Mouse (Mus musculus) limb, embryonic 14.5 days (tissue): ENCODE results near the gene Dbndd2. TPM values are rescaled to one million over a fixed set of nuclear protein-coding genes. Genes with fewer than 3 reads are reported as not detected.

Source experiments
- ATAC-seq: fragments of 200-750 bp; cut with Nextera tagmentation; 2 replicates; pipeline ENCODE4 v1.8.0; 2017; ENCODE audit warnings: low read depth, moderate number of reproducible peaks, moderate TSS enrichment; ENCODE audit not compliant: low FRiP score
- DNase-seq: peaks from one replicate; pipeline ENCODE4 v3.0.0-alpha.2; 2015; ENCODE audit warnings: low spot score
- H3K27ac ChIP-seq: fragments of 300-500 bp; sonication (generic); replicated peaks from 2 replicates; pipeline ENCODE4 v1.5.1; 2014; ENCODE audit warnings: low read depth, mild to moderate bottlenecking, low read length, moderate library complexity, mixed read lengths
- H3K27me3 ChIP-seq: fragments of 300-500 bp; sonication (generic); 2 replicates; pipeline ENCODE4 v1.6.1; 2014; ENCODE audit warnings: low read length, mixed read lengths; ENCODE audit not compliant: control insufficient read depth, insufficient read depth
- H3K36me3 ChIP-seq: fragments of 300-500 bp; sonication (generic); 2 replicates; pipeline ENCODE4 v1.6.1; 2014; ENCODE audit warnings: mild to moderate bottlenecking, low read length, moderate library complexity, mixed read lengths; ENCODE audit not compliant: control insufficient read depth, insufficient read depth
- H3K4me1 ChIP-seq: fragments of 300-500 bp; sonication (generic); 2 replicates; pipeline ENCODE4 v1.6.1; 2014; ENCODE audit warnings: antibody characterized with exemption, low read length, mixed read lengths; ENCODE audit not compliant: control insufficient read depth, insufficient read depth
- H3K4me2 ChIP-seq: fragments of 300-500 bp; sonication (generic); replicated peaks from 2 replicates; pipeline ENCODE4 v1.6.1; 2014; ENCODE audit warnings: low read depth, mild to moderate bottlenecking, low read length, moderate library complexity; ENCODE audit not compliant: severe bottlenecking
- H3K4me3 ChIP-seq: fragments of 300-500 bp; sonication (generic); replicated peaks from 2 replicates; pipeline ENCODE4 v1.5.1; 2014; ENCODE audit warnings: low read length
- H3K9ac ChIP-seq: fragments of 300-500 bp; sonication (generic); 2 replicates; pipeline ENCODE4 v1.6.1; 2014; ENCODE audit warnings: mild to moderate bottlenecking, low read depth, low read length, moderate library complexity; ENCODE audit not compliant: severe bottlenecking
- H3K9me3 ChIP-seq: fragments of 300-500 bp; sonication (generic); 2 replicates; pipeline ENCODE4 v1.6.1; 2016; ENCODE audit warnings: low read length; ENCODE audit not compliant: control insufficient read depth
- POLR2A ChIP-seq: fragments of 200-500 bp; IDR thresholded peaks from 2 replicates; pipeline ENCODE4 v1.8.0; 2012; ENCODE audit warnings: inconsistent platforms, mild to moderate bottlenecking, moderate library complexity, borderline replicate concordance; ENCODE audit not compliant: insufficient read depth, insufficient read length; ENCODE audit errors: extremely low read depth
- WGBS: fragments of 180-500 bp; shearing (Covaris S2); extraction: QIAGEN DNeasy Blood & Tissue Kit; methylation state at CpG from one replicate; pipeline ENCODE4 v1.1.7; 2014; 5-methylcytosine and 5-hydroxymethylcytosine counted together
- polyA plus RNA-seq, 2 experiments: library from polyadenylated mRNA; depleted of rRNA in 1 of 2; stranded (reverse) in 1 of 2; unstranded in 1 of 2; fragments of >200 nt; fragmentation: Nextera tagmentation in 1 of 2; extraction: Ambion mirVana in 1 of 2; gene quantifications; 2 replicates each; pipeline versions ENCODE4 v1.2.1 to v1.2.3; 2012 to 2014

Dbndd2 gene
- polyA plus RNA-seq, 2 experiments: 4.4 to 7.7 TPM

DNA sequence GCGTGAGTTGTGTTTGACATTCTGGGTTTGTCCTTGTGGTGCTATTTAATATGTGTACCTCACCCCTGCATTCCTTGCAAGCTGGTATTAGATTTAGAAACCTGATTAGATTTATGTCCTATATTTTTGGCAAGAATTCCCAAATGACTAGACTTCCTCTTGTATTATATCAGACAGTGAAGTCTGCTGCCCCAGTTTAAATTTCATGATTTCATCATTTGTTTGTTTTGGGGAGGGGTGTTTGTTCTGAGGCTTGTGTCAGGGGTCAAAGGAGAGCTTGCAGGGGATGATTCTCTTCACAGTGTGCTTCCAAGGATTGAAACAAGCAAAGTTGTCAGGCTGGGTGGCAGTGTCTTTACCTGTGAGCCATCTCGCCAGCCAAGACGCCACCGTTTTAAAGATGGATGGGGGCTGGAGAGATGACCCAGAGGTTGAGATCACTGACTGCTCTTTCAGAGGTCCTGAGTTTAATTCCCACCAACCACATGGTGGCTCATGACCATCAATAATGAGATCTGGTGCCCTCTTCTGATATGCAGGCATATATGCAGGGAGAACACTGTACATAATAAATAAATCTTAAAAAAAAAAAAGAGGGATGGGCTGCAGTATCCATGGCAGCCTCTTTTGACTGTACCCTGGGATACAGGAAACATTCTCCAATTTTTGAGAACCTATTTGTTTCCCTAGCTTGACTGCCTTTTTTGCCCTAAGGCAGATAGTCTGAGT, 19.9 kb downstream of the Dbndd2 start:
- Histone ChIP-seq H3K36me3 (peaks cover 65% of the 10 kb centered on the region), H3K4me2 (no peak overlapping the region)

DNA sequence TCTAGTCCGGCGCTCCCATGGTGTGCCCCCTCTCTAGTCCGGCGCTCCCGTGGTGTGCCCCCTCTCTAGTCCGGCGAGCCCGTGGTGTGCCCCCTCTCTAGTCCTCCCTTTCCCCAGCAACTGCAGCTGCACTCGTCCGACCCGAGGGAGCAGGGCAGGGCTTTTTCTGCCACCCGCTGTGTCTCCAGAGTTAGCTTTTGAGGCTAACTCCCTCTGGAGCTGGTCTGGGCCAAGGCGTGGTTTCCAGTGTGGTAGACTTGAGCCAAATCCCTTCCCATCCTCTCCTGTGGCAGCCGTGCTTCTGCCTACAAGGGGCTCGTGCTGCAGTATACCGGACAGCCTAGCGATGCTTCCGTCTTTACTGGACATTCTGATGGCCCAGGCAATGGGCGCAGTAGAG, 21.9 kb downstream of the Dbndd2 start:
- H3K27ac ChIP-seq: no peak overlapping the region
- no peak overlapping the region for H3K4me2 ChIP-seq
- WGBS: 85% methylated on average over 19 of the region's 19 CpGs
- TF ChIP-seq POLR2A: no peak
- no peak for DNase-seq
- peaks cover 9% of the 10 kb centered on the region; the same call in 1 of the 2 replicates for H3K9me3 ChIP-seq
- H3K27me3 ChIP-seq: no peaks in the 10 kb centered on the region
- no peak overlapping the region for H3K4me3 ChIP-seq
- no peak for ATAC-seq
- no peaks in the 10 kb centered on the region for H3K4me1 ChIP-seq
- H3K36me3 ChIP-seq: peaks cover 47% of the 10 kb centered on the region
- no peak overlapping the region for H3K9ac ChIP-seq

More for the DNA sequence above, 19.9 kb downstream of the Dbndd2 start:
- no peaks in the 10 kb centered on the region for H3K4me1 ChIP-seq
- peaks cover 9% of the 10 kb centered on the region; the same call in 1 of the 2 replicates for H3K9me3 ChIP-seq
- WGBS: 88% methylated on average over 4 of the region's 4 CpGs
- DNase-seq (no peak), ATAC-seq (no peak)
- no peak overlapping the region for H3K9ac ChIP-seq
- no peak for TF ChIP-seq POLR2A
- H3K27ac ChIP-seq: no peak overlapping the region
- H3K4me3 ChIP-seq: no peak overlapping the region
- no peaks in the 10 kb centered on the region for H3K27me3 ChIP-seq

DNA sequence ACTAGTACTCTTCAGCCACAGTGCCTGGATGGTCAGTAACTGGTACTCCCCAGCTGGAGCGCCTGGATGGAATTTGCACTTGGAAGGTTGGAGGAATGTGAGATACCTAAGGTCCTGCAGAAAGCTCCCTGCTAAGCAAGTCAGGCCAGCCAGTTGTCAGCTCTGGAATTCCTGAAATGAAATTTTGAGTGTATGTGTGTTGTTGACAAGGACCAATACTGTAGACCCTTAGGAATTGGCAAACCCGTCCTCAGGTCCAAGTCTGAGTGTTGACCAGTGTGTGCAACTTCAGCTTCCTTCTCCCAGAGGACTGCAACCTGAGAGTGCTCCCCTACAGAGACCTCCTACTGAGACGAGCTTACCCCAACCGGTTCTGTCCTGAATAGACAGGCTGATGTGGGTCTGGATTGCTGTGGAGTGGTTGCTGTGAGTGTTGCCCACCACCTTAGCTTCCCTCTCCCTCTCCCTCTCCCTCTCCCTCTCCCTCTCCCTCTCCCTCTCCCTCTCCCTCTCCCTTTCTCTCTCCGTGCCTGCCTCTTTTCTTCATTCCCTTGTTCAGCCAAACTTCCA, 24.8 kb downstream of the Dbndd2 start:
- H3K27ac ChIP-seq: no peak overlapping the region
- H3K9me3 ChIP-seq: no peaks in the 10 kb centered on the region
- no peaks in the 10 kb centered on the region for H3K4me1 ChIP-seq
- H3K4me2 ChIP-seq: no peak overlapping the region
- DNase-seq (no peak), ATAC-seq (no peak)
- no peak for TF ChIP-seq POLR2A
- no peak overlapping the region for H3K4me3 ChIP-seq
- peaks cover 20% of the 10 kb centered on the region; the same call in 1 of the 2 replicates for H3K36me3 ChIP-seq
- H3K27me3 ChIP-seq: no peaks in the 10 kb centered on the region
- 31% methylated on average over 4 of the region's 5 CpGs for WGBS
- no peak overlapping the region for H3K9ac ChIP-seq

DNA sequence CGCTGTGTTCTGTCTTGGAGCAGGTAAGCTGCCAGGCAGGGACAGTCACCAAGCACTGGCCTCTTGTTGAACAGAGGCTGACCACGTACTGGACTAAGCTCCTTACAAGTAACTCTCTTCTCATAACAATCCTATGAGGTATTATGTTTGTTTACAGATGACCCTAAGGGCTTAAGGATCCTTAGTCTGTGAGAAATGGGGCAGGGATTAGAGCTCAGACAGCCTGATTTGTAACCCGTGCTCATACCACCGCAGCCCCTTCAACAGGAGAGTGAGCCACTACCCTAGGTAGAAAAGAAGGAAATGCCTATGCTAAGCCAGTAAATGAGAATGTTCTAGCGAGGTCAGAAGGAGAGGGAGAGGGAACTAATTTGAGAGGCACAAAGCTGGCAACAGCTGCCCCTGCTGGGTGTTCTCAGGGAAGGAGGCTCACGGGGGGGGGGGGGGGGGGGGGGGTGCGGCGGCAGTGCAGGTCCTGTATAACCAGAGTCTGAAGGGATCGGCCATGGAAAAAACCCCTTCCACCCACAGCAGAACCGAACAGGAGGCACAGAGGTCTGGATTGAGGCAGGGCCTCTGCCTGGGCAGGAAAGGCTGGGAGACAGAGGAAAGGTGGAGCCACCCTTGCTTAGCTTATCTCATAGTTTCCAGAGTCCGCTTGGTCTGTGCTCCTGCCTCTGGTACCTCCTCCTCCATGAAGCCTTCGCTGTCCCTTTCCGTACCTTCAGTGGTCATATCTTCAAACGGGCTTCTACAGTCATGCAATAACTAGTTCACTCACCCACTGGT, 26.4 kb downstream of the Dbndd2 start:
- Histone ChIP-seq H3K4me2 (no peak overlapping the region), H3K36me3 (peaks cover 4% of the 10 kb centered on the region; the same call in 1 of the 2 replicates), H3K9me3 (no peaks in the 10 kb centered on the region), H3K27me3 (no peaks in the 10 kb centered on the region), H3K27ac (no peak overlapping the region), H3K4me1 (no peaks in the 10 kb centered on the region), H3K9ac (no peak overlapping the region), H3K4me3 (no peak overlapping the region)
- ATAC-seq (peak; percentile 25; the same call in 1 of the 2 replicates), DNase-seq (no peak)
- 64% methylated on average over 11 of the region's 14 CpGs for WGBS
- TF ChIP-seq POLR2A: no peak

DNA sequence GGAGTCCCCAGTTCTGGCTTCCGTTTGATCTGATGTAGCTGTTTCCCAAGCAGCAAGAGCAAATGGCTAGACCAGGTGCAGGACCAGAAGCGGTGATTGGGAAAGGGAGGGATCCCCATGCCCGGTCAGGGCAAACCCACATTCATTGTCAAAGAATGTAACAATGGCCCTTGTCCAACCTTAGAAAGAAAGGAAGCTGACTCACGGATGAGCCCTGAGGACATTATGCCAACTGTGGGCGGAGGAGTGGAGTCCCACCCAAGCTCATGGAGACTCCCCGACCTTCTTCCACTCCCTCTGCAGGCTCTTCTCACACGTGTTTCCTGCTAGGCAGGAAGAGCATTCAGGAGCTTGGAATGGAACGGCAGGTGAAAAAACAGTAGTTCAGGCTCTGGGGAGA, 27.5 kb downstream of the Dbndd2 start:
- 71% methylated on average over 8 of the region's 8 CpGs for WGBS

More for the DNA sequence above, 27.5 kb downstream of the Dbndd2 start:
- no peak overlapping the region for H3K9ac ChIP-seq
- no peaks in the 10 kb centered on the region for H3K9me3 ChIP-seq
- TF ChIP-seq POLR2A: no peak
- DNase-seq (no peak), ATAC-seq (no peak)
- no peaks in the 10 kb centered on the region for H3K27me3 ChIP-seq
- H3K4me3 ChIP-seq: no peak overlapping the region
- no peak overlapping the region for H3K27ac ChIP-seq
- no peaks in the 10 kb centered on the region; the same call in 1 of the 2 replicates for H3K36me3 ChIP-seq
- peaks cover under 1% of the 10 kb centered on the region; the same call in 1 of the 2 replicates for H3K4me1 ChIP-seq
- H3K4me2 ChIP-seq: no peak overlapping the region
